Mouse (Mus musculus) kidney, postnatal 4 days (tissue): ENCODE results near the gene Vtcn1.

Experiments used
- DNase-seq, 2 experiments: peaks; one replicate each; pipeline ENCODE4 v3.0.0; 2021; ENCODE audit warnings: mixed read lengths in 2 of 2

The Vtcn1 gene

DNA sequence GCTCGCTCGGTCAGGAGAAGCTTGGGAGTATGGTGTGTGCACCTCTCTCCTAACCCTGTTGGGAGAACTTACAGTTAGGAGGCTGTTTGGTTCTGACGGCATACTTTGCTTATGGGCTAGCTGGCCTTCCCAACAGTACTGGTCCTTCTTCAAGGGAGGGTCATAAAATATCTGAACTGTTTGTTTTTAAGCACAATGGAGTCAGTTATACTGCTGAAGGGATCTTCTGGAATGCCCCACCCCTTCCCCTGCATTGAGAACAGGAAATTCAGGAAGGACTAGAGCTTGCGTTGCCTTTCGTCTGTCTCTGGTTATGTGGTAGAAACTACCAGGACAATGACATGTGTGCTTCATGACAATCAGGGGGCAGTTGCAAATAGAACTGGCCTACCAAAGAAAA, 31.9 kb downstream of the Vtcn1 start:
- no peak for DNase-seq

DNA sequence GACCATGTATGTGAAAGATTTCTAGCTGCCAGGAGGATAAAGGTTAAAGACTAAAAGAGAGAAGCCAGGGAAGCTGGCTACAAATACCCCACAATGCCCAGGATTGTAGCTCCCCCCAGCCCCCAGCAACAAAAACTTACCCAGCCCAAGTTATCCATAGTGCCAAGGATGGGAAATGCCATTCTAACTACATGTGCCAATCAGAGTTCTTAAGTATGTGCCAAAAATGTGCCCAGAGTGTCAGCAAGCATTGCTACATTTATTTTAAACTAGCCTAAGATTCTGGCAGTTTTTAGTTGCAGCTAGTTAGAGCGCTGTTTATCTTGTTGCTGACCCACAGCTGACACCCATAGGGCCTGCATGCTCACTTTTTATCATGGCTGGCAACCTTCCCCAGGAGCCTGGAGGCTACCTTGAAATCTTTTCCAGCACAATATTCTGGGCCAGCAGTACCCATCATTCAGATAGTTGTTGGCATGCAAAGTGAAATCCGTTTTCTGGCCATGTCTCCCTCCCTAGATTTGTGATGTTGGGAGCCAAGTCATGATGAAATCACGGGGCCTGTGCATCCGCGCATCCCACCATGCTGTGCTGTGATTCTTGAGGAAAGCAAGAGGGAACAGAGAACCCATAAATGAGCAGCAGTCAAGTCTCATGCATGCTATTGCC, 33.2 kb downstream of the Vtcn1 start:
- no peak for DNase-seq

DNA sequence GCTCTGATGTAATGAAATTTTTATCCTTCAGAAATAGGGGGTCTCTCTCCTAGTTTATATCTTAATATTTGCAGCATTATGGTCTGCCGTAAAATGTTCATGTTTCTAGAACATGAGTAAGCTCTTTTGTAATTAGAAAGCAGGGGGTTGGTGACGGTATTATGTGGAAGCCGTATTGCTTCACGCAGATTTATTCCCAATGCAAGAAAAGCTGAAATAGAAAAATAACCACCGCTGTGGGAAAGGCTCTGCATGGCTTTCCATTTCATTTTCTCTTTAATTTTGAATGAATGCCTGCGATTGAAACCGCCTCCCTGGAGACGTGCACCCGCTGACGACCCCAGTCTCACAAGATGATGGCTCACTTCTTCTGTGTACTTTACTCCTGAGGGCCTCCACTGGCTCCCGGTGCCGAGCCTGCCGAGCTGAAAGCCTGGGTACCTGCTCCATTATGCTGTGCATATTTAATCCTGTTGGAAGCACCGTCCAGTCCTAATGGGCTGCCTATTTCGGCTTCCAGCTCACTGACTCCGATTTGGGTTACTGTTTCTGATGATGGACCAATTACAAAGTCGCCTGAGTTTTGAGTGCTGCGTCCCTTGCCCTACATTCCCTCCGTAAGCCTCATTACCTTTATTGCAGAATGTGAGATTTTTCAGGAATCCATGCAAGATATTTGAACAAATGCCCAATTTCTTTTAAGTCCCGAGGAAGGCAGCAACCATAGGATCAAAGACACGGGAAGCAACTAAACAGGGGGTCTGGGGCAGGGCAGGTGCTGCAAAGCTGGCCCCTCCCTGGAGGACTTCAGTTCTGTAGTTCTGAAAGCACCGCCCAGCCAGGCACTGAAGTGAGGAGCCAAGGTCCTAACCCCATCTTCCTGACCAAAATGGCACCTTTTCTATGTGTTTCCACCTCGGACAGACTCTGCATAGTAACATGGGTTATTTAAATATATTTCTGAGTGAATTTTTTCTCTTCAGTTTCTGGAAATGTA, 36.3 kb downstream of the Vtcn1 start:
- no peak for DNase-seq

DNA sequence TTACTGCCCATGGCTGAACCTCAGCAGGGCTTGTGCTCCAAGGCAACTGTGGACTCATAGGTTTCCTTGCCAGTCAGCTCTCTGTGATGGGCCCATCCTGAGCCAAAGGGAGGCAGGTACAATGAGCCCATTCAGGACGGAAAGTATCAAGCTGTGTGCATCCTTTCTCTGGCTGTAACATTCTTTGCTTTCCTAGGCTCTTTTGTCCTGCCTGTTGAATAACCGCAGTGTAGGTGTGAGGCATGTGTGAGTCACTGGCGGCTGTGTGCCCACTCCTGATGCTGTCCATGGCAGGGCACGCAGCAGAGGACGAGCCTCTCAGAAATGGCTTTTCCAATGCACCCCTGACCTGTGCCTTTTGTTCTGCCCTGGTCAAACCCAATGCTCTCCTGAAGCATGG, 41.7 kb downstream of the Vtcn1 start:
- no peak for DNase-seq

DNA sequence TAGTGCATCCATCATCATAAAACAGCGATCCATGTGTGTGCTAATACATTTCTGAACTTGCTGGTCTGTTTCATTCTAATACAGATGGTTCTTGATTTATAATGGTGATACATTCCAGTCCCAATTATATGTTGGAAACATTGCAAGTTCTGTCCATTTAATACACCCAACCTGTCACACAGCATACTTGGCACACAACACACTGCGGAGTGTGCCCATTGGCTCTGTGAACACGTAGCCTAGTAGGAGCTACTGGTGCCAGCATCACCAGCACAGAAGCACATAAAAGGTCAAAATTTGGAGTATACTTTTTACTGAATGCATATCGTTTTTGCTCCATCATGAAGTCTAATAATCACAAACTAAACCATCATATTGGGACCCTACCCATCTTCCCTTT, 51.8 kb downstream of the Vtcn1 start:
- no peak for DNase-seq

DNA sequence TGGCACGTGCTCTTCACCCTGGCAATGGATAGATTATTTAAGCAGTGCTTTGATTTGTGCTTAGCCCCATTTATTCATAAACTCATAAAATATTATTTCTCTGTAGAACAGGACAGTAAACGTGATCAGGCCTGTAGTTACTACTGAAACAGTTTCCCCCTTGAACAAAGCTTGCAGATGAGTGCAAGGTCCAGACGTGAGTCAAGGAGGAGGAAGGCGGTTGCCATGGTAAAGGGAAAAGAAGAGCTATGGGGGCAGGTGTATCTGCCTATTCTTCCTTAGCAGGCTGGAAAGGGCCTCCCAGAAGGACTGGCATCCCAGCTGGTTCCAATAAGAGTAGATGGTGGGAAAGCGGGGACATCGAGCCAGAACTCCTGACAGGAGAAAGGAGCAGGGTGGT, 56.1 kb downstream of the Vtcn1 start:
- DNase-seq: no peak

DNA sequence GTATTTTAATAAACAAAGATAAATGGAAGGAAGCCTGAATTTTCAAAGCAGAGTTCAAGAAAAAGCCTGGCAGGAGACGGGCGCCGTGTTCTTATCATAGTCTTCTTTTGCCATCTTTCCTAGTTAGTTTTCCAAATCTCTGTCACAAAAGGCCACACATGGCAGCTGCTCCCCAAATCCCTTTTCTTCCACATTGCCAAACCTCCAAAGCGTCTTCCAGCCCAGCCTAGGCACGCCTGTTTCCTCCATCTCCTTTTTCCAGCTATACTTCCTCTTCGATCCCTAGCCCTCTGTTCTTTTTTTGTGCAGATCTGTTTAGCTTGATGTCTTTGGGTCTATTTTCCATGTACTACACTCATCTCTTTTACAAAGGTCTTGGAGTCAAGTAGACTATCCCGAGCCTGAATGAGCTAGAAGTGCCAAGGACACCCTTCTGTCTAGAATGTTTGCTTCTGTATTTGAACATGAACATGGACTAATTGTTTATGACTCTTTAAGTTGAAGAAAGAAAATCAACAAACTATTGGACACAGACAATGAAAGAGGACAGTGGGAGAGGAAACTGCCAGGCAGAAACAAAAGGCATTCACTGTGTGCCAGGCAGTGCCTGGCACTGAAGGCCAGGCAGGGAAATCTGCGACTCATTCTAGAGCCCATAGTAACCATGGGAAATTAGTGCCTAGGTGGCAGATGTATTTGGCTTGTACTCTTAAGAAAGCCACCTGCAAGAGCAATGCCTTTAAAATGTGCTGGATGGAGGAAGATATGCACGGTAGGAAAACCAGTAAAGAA, 56.8 kb downstream of the Vtcn1 start:
- DNase-seq: no peak

DNA sequence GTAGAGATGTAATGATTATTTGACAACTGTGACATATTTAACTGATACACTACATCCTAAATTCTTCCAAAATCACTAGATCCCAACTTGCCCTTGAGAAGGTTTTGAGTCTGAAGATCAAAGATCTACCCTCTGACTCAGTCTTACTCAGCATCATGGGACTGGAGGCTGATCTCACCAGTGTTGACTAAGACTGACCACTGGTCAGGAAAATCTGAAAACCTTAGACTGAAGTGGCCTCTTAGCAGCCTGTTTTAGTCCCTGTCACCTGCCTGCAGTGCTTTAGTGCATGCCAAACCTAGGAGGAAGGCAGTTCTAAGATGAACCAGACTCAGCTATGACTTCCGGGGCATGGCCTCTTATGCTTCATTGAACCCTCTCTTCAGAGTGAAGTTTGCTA, 64.0 kb downstream of the Vtcn1 start:
- no peak for DNase-seq

DNA sequence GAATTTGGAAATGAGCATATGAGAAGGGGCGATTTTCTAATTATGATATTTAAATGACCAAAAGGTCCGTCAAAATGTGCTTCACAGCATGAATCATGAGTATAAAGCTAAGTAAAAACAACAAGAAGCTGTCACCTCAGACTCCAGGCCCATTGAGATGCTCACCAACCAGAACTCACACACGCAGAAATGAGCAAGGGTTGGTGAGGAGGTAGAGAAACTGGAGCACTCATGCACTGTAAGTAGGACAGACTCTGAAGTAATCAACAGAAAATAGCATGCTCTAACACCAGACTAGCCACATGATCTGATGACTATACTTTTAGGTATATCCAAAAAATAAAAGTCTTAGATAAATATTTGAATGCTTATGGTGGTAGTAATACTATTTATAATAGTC, 65.1 kb downstream of the Vtcn1 start:
- no peak for DNase-seq

DNA sequence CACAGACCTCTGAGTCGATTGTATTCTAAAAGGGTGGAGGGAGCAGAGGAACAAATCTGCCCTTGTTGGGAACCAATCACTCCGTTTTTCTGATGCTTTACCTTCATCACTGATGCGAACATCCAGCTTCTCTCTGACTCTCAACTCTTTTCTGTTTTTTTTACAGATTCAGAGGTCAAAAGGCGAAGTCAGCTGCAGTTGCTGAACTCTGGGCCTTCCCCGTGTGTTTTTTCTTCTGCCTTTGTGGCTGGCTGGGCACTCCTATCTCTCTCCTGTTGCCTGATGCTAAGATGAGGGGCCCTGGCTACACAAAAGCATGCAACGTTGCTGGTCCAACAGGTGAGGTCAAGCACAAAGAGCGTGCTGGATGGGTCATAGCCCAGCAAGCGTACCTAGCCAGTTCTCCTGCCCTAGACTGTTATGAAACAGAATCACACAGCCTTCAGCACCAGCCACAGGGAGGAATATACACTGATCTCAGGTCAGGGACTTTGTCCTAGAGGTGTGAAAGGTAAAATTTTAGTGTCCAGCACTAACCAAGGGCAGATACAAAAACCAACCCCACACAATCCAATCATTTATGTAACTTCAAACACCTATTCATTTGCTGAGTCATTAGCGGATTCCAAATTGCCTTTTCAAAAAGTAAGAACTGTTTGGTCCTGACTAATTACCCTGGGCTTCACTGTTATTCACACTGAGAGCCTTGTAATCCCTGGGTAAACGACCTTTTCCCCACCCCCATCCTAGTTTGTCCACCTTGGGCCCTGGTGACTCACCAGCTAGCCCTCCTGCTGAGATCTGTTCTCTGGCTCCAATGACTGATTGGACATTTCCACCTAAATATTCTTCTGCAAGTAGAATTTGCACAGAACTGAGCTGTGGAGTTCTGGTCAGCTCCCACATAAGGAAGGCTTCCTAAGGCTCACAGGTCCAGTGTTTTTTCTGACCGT, 67.4 kb downstream of the Vtcn1 start:
- no peak for DNase-seq

DNA sequence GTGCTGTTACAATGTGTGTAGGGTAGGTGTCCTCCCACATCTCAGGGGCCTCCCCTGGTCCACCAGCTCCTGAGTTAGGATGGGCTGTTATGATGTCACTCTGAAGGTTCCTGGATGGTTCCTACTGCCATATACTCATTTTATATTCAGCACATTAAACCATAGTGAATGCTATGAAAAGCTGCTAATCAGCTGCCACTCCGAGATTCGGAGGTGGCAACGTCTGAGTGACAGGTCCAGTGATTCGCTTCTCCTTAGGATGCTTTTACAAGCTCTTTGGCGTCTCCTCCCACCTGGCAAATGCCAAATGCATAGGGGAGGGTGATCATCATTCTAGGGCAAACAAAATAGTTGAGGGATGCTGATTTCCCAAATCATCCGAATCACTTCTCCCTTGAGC, 70.2 kb downstream of the Vtcn1 start:
- no peak for DNase-seq

DNA sequence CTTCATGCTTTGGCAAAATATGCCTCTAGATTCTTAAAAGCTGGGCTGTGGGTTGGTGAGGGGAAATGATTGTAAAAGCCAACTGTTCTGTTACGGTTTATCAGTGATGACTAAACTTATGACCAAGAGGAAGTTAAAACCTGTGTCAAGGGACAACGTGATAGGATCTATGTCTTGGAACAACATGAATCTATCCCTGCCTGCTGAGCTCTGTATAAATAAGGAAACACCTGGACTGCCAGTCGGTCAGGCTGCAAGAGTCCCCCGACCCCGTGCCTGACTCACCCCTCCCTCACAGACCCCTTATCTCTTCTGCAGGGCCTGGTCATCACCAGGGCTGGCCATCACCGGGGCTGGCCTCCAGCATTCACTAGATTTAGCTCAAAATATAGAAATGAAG, 80.9 kb downstream of the Vtcn1 start:
- no peak for DNase-seq

DNA sequence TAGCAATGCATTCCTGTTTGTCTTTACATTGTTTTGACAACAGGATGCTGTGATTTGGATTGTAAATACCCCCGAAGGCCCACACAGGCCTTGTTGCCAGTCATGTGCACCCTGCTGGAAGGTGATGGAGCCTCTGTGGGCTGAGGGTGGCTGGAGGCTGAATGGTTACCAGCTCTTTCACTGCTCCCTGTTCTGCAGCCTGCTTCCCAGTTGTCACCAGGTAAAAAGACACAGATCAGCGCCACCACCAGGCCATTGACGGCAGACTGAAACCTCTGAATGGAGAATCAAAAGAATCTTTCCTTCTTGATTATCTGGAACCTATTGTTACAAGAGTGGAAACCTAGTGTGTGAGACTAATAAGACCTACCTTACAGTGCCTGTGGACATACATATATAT, 81.7 kb downstream of the Vtcn1 start:
- peak; percentile 49 to 60 for DNase-seq

DNA sequence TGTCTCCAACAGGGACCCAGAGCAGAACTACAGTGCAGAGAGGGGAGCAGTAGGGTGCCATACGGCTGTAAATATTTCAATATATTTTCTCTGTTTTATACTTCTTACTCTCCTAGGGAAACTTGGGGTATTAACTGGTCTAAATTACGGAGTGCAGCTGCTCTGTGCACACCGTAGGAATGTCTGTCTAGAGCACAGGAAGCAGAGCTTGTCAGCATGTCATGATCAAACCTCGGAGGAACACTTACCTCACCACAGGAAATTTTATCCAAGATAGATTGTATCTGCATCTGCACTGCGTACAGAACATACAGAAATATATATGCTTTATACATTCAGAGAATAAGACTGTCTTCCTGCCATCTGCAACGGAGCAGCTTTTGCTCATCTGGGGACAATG, 83.3 kb downstream of the Vtcn1 start:
- no peak for DNase-seq

DNA sequence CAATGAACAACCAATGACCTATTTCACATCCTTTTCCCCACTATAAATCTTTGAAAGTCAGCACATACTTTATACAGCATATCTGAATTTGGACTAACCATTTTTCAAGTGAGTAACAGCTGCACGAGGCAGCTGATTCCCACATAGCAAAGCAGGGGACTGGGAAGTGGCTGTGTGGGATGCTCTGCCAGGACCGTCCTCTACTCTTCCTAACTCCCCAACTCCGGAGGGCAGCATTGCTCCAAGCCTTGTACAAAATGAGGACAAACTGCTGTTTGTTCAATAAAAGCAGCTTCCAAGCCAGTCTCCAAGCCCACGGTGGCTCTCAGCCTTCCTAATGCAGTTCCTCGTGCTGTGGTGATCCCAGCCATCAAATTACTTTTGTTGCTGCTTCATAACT, 85.4 kb downstream of the Vtcn1 start:
- DNase-seq: peak; percentile 34 to 55

DNA sequence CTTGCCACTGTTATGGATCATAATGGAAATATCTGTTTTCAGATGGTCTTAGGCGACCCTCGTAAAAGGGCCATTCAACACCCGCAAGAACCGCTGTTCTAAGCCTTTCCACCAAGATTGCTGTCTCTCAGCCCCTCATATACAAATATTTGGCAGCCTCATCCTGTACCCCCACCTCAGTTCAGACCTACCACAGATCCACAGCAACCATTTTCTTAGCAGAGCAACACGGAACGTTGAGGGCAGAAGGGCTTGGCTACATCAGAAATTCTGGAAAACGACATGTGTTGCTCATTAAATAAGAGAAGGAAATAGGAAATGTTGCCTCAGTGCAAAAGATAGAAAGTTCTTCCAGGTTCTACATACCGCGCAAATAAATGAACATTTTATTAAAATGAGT, 85.8 kb downstream of the Vtcn1 start:
- DNase-seq: no peak

DNA sequence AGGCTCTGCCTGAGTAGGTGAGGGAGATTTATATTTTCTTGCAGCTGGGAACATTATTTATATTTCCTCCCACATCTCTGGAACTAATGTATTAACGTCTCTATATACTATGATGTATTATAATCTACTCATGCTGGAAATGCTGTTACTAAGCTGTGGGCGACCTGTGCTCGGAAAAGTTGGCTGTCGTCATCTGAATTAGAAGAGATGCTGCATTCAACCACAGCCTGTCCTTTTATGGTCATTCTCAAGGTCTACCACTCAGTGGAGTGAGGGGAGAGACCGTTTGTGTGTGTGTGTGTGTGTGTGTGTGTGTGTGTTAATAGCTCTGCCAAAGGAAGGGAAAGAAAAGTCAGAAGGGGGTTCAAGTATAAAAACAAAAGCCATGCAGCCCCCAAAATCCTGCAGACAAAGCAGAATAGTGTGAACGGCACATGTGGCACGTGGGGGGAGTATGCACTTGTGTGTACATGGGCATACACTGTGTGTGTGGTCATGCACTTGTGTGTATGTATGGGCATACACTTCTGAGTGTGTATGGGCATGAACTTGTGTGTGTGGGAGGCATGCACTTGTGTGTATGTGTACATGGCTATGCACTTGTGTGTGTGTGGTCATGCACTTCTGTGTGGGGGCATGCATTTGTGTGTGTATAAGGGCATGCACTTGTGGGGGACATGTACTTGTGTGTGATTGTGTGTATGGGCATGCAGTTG, 86.4 kb downstream of the Vtcn1 start:
- DNase-seq: peak; percentile 25 to 31

DNA sequence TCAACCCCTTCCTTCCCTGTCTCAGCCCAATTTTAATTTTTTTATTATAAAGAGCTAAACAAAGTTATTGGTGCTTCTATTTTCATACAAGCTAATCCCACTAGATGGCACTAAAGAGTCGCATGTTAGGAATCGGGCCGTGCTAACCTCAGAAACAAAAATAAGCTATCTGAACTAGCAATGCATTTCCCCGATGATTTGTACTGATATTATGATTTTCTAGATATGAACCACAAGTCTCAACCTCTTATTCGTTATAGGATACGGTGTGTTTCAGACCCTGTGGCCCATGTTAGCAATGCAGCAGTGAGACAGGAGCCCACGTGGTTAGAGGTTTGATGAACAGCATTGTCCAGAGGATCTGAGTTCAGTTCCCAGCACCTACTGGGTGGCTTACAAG, 91.6 kb downstream of the Vtcn1 start:
- DNase-seq: peak in 1 of 2 experiments; percentile 37

DNA sequence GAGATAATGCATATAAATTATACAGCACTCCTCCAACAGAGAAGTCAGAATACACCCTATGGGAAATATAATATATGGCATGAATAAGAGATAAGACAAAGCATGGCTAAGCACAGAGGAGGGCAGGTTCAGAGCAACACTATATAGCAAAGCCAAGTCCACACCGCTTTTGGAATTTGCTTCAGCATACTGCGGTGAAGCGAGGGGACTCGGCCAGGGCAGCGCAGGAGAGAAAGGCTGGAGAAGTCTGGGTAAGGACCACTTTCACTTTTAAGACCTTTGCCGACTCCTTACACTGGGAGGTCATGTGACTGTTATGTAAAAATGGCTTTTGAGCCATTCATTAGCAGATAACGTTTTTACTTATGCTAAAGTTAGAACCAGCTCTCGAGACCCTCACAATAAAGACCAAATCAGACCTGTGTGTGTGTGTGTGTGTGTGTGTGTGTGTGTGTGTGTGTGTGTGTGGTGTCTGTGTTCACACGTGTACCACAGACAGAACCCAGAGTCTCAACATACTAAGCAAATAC, 95.4 kb downstream of the Vtcn1 start:
- DNase-seq: no peak

DNA sequence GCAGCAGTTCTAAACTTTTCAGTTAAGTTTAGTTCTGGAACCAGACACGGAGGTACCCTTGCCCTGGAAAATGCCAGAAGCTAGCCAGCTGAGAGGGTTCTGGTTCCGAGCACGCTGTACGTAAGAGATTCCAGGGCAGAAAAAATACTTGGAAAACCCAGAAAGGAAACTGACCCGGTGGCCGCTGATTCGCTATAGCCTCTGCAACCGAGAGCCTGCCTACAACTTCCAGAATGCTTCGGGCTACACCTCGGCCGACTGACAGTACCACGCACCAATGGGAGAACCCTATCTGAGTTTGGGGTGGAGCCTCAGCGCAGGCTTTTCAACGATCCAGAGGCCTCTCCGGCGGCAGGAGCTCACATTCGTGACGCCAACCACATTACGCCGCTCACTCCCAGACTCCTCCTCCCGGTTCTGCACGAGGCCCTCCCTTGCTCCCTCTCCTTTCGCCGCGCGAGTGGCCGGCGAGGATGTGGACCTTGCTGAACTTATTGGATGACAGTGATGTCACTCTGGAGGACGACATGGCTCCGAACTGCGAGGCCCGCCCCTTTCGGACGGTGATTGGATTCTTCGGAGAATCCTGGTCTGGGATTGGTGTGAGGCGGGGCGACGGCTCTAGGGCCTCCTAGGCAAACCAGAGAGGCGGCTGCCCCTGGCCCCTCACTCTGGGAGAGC, 96.7 kb downstream of the Vtcn1 start, which contains the start of gene Trim45:
TSS of gene Trim45 (plus strand) at position 378 of the 681 bp plus-strand sequence.
- DNase-seq: peak; percentile 97 to 99
